Mouse (Mus musculus) lung, postnatal 0 days (tissue): ENCODE data around the gene Cep68.
A peak's percentile ranks its signal among the peaks of the same experiment; 100 is the strongest.

ENCODE experiments used
- CTCF ChIP-seq: IDR thresholded peaks from 2 replicates; pipeline ENCODE4 v1.5.1; 2016; ENCODE audit warnings: antibody characterized with exemption, mild to moderate bottlenecking
- EP300 ChIP-seq: IDR thresholded peaks from 2 replicates; pipeline ENCODE4 v1.6.1; 2016; ENCODE audit warnings: antibody characterized with exemption, mild to moderate bottlenecking, control low read depth

DNA sequence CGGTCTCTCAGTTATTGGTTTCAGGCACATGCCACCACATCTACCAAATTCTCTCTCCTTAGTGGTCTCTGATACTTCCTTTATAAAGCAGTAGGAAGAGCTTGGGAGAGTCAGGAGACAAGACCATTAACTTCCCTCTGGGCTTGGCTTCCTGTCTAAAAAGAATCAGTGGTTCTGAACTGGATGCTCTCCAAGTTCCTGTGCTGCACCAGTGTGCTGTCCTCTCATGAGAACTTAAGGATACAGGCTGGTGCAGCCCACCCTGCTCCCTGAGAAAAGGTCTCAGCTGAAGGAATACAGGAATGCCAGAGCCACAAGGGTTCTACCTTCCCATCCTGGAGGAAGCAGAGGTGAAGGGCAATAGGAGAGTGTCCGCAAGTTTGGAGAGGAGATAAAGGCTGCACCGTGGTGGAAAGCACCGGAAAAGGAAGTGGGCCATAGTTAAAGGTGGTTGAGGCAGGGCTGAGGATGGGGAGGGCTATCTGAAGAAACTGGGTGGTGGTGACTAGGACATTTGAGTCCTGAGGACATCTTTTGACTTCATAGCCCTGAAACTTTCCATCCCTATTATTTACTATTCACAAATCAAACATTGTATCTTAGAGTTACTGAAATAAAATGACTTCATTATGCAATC, 56.0 kb downstream of the Cep68 start:
- TF ChIP-seq CTCF (no peak), EP300 (peak; percentile 33; the same call in 1 of the 2 replicates)
